Mouse (Mus musculus) spleen, postnatal 36 days (tissue): ENCODE measurements around the gene Osbpl6.
A peak's percentile ranks its signal among the peaks of the same experiment; 100 is the strongest.

ENCODE experiments used
- DNase-seq, 2 experiments: peaks; one replicate each; pipeline ENCODE4 v3.0.0; 2022; ENCODE audit warnings: low spot score in 2 of 2, mixed read lengths in 1 of 2

The Osbpl6 gene

DNA sequence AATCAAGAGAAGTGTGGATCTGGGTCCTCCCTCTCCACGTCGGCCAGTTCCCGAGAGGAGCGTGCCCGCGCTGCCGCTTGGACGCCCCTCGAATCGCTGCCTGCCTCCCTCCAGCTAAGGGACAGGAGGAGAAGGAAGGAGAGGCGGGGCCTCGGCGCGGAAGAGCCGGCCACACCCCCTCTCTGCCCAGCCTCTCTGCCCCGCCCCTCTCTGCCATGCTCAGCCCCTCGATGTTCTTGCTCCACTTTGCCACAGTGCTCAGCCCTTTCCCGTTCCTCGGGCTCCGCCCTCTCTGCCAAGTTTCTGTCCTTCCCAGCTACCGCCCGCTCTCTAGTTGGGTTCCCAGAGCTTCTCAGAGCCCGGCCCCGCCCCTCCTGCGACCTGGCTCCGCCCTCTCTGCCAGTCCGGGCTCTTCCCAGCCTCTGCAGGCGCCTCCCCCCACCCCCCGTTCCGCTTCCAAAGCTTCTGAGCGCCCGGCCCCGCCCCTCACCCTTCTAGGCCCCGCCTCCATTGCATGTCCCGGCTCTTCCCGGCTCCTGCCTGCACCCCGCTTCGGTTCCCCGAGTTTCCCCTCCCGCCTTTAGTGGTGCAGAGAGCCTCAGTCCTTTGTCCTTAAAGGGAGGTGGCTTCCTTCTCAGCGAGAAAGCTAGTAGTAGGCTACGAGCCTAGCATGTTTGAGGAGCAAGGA lies 241.7 kb downstream of the Osbpl6 start, which contains the start of the genes Prkra and Pjvk:
Gene Prkra, minus strand, starts transcription at position 133 of the 688 bp plus-strand sequence.
Gene Pjvk, plus strand, starts transcription at position 594 of the 688 bp plus-strand sequence.
- peak; percentile 82 to 87 for DNase-seq

DNA sequence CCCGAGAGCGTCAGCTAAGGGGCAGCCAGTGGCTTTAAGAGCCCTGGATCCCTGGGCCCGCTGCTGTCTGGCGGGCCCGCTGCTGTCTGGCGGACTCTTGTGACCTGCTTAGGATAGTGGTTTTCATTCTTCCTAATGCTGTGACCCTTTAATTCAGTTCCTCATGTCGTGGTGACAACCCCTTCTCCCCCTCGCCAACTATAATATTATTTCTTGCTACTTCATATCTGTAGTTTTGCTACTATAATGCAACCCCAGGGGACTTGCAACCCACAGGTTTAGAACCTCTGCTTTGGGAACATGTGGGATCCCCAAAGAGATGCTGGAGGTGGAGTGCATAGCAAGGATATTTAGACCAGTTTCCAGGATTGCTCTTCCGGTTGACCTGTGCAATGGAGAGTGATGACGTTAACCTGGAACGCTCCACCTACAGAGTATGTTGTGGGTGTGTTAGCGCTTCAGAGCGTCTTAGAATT lies 242.4 kb downstream of the Osbpl6 start:
- DNase-seq, result no peak
